Comparison of ENCODE assay signal across 25 mouse cellular contexts in genomic region chr11:72438411-72438810, GRCm38 (mm10). TPM values are rescaled to one million over a fixed set of nuclear protein-coding genes. Genes with fewer than 3 reads are reported as not detected.
"Had no signal": no experiment of that assay in that cellular context is flagged by ENCODE, and none has a peak within 500 bp of the region (broad histone marks: within the 10 kb centered on the region; RNA-seq: fewer than 3 reads in every experiment).

No protein-coding gene starts in this region.

- H3K9me3 ChIP-seq: liver, embryonic 15.5 days; midbrain, embryonic 10.5 days; midbrain, embryonic 12.5 days; neural tube, embryonic 13.5 days; neural tube, embryonic 15.5 days; stomach, embryonic 15.5 days had no signal

- H3K9ac ChIP-seq: liver, embryonic 15.5 days; lung, embryonic 14.5 days; midbrain, embryonic 12.5 days; neural tube, embryonic 13.5 days; neural tube, embryonic 15.5 days; stomach, embryonic 15.5 days had no signal

- H3K4me3 ChIP-seq: liver, embryonic 15.5 days; midbrain, embryonic 10.5 days; midbrain, embryonic 12.5 days; myocyte; neural tube, embryonic 13.5 days; neural tube, embryonic 15.5 days; stomach, embryonic 15.5 days had no signal

- H3K4me2 ChIP-seq: liver, embryonic 15.5 days; lung, embryonic 14.5 days; midbrain, embryonic 12.5 days; neural tube, embryonic 13.5 days; neural tube, embryonic 15.5 days; stomach, embryonic 15.5 days had no signal

- H3K27me3 ChIP-seq: liver, embryonic 15.5 days; midbrain, embryonic 12.5 days; neural tube, embryonic 13.5 days; neural tube, embryonic 15.5 days; stomach, embryonic 15.5 days had no signal

- DNase-seq: lung, adult 18-20 months; lung, embryonic 14.5 days; lung, postnatal 10 days; lung, postnatal 4 days; midbrain, embryonic 14.5 days; retina, postnatal 1 day; right cerebral cortex, adult 18-20 months; right cerebral cortex, postnatal 25 days; right cerebral cortex, postnatal 4 days; thymus, adult 2 months; thymus, postnatal 25 days; thymus, postnatal 4 days had no signal

- H3K27ac ChIP-seq: liver, embryonic 15.5 days; midbrain, embryonic 10.5 days; midbrain, embryonic 12.5 days; neural tube, embryonic 13.5 days; neural tube, embryonic 15.5 days; stomach, embryonic 15.5 days; stomach, postnatal 0 days had no signal

- ATAC-seq: midbrain, embryonic 16.5 days had no signal

RNA-seq across cellular contexts. Expression of gene Ggt6, which starts 3.1 kb away (rescaled TPM):
- total RNA-seq: megakaryocyte, adult 5-6 weeks; megakaryocyte-erythroid progenitor cell, adult 5-6 weeks had no signal
- polyA plus RNA-seq: lung, embryonic 14.5 days; lung, embryonic 16.5 days; midbrain, embryonic 10.5 days; midbrain, embryonic 12.5 days; midbrain, embryonic 14.5 days; midbrain, embryonic 16.5 days; myocyte; neural tube, embryonic 11.5 days; neural tube, embryonic 13.5 days; neural tube, embryonic 15.5 days had no signal

RNA-seq across cellular contexts. Expression of gene Smtnl2, which starts 26.9 kb away (rescaled TPM):
- total RNA-seq: megakaryocyte, adult 5-6 weeks had no signal
